Mouse (Mus musculus) neural tube, embryonic 12.5 days (tissue): Measurements from ENCODE around the gene Ncor2. TPM values are rescaled to one million over a fixed set of nuclear protein-coding genes. Genes with fewer than 3 reads are reported as not detected.

Experiments
- ATAC-seq: fragments of 200-750 bp; cut with Nextera tagmentation; 2 replicates; pipeline ENCODE4 v1.8.0; 2017; ENCODE audit warnings: low read depth, mild to moderate bottlenecking, moderate TSS enrichment, moderate library complexity; ENCODE audit not compliant: low FRiP score
- H3K27ac ChIP-seq: fragments of 300-500 bp; sonication (generic); 2 replicates; pipeline ENCODE4 v1.5.1; 2016
- H3K27me3 ChIP-seq: fragments of 300-500 bp; sonication (generic); replicated peaks from 2 replicates; pipeline ENCODE4 v1.6.1; 2016; ENCODE audit warnings: mild to moderate bottlenecking
- H3K36me3 ChIP-seq: fragments of 300-500 bp; sonication (generic); 2 replicates; pipeline ENCODE4 v1.6.1; 2016; ENCODE audit warnings: mild to moderate bottlenecking
- H3K4me1 ChIP-seq: fragments of 300-500 bp; sonication (generic); 2 replicates; pipeline ENCODE4 v1.6.1; 2016
- H3K4me2 ChIP-seq: fragments of 300-500 bp; sonication (generic); replicated peaks from 2 replicates; pipeline ENCODE4 v1.6.1; 2016; ENCODE audit warnings: mild to moderate bottlenecking
- H3K4me3 ChIP-seq: fragments of 300-500 bp; sonication (generic); 2 replicates; pipeline ENCODE4 v1.5.1; 2016
- H3K9ac ChIP-seq: fragments of 300-500 bp; sonication (generic); 2 replicates; pipeline ENCODE4 v1.6.1; 2016; ENCODE audit warnings: mild to moderate bottlenecking
- H3K9me3 ChIP-seq: fragments of 300-500 bp; sonication (generic); 2 replicates; pipeline ENCODE4 v1.6.1; 2016; ENCODE audit warnings: mild to moderate bottlenecking
- WGBS: fragments of 180-500 bp; shearing (Covaris S2); methylation state at CpG from one replicate; pipeline ENCODE4 v1.1.7; 2016; 5-methylcytosine and 5-hydroxymethylcytosine counted together
- polyA plus RNA-seq: library from polyadenylated mRNA; unstranded; fragments of >200 nt; fragmentation: Nextera tagmentation; extraction: Ambion mirVana; gene quantifications from 2 replicates; pipeline ENCODE4 v1.2.1, GENCODE M21; 2016

Gene Ncor2
- polyA plus RNA-seq, 1 experiment from 2014 or later: 36.9 TPM

- Histone ChIP-seq H3K4me1 (peaks cover 45% of the 10 kb centered on the region), H3K9ac (no peak overlapping the region), H3K27ac (no peak overlapping the region), H3K4me3 (no peak overlapping the region), H3K36me3 (peaks cover 52% of the 10 kb centered on the region), H3K27me3 (no peaks in the 10 kb centered on the region), H3K9me3 (no peaks in the 10 kb centered on the region), H3K4me2 (no peak overlapping the region)
- 82% methylated on average over 4 of the region's 4 CpGs for WGBS
- ATAC-seq: no peak
Measured at GRCm38 (mm10) chr5:125073335-125073734, 105.7 kb downstream of the Ncor2 start.

GRCm38 (mm10) chr5:125072425-125072824 lies 106.6 kb downstream of the Ncor2 start:
- Histone ChIP-seq H3K4me3 (no peak overlapping the region), H3K9ac (no peak overlapping the region), H3K4me1 (peaks cover 54% of the 10 kb centered on the region), H3K9me3 (no peaks in the 10 kb centered on the region), H3K27ac (no peak overlapping the region), H3K4me2 (no peak overlapping the region), H3K27me3 (no peaks in the 10 kb centered on the region), H3K36me3 (peaks cover 52% of the 10 kb centered on the region)
- 86% methylated on average over 7 of the region's 7 CpGs for WGBS
- no peak for ATAC-seq

- Histone ChIP-seq H3K9ac (no peak overlapping the region), H3K4me2 (no peak overlapping the region), H3K27ac (no peak overlapping the region), H3K36me3 (peaks cover 49% of the 10 kb centered on the region), H3K4me3 (no peak overlapping the region), H3K27me3 (no peaks in the 10 kb centered on the region), H3K9me3 (no peaks in the 10 kb centered on the region), H3K4me1 (peaks cover 55% of the 10 kb centered on the region)
- 72% methylated on average over 4 of the region's 4 CpGs for WGBS
- ATAC-seq: no peak
Measured at GRCm38 (mm10) chr5:125071919-125072318, 107.1 kb downstream of the Ncor2 start.

GRCm38 (mm10) chr5:125070399-125070798 lies 108.6 kb downstream of the Ncor2 start:
- no peak overlapping the region for H3K4me3 ChIP-seq
- H3K27ac ChIP-seq: peak overlapping the region; percentile 47; the same call in 1 of the 2 replicates
- no peak overlapping the region for H3K4me2 ChIP-seq
- H3K27me3 ChIP-seq: no peaks in the 10 kb centered on the region
- ATAC-seq: no peak
- H3K9ac ChIP-seq: 0 out of 2 replicates have a peak overlapping the region, but pooled peaks have one; percentile 29
- no peaks in the 10 kb centered on the region for H3K9me3 ChIP-seq
- WGBS: 55% methylated on average over 2 of the region's 2 CpGs
- peaks cover 48% of the 10 kb centered on the region for H3K36me3 ChIP-seq
- peaks cover 55% of the 10 kb centered on the region for H3K4me1 ChIP-seq

GRCm38 (mm10) chr5:125069916-125070315 lies 109.1 kb downstream of the Ncor2 start:
- H3K9ac ChIP-seq: peak overlapping the region; percentile 1; the same call in 1 of the 2 replicates
- no peak overlapping the region for H3K4me3 ChIP-seq
- peaks cover 51% of the 10 kb centered on the region for H3K36me3 ChIP-seq
- H3K27ac ChIP-seq: 0 out of 2 replicates have a peak overlapping the region, but pooled peaks have one; percentile 82
- H3K9me3 ChIP-seq: no peaks in the 10 kb centered on the region
- no peak for ATAC-seq
- 73% methylated on average over 5 of the region's 5 CpGs for WGBS
- H3K27me3 ChIP-seq: no peaks in the 10 kb centered on the region
- peaks cover 55% of the 10 kb centered on the region for H3K4me1 ChIP-seq
- no peak overlapping the region for H3K4me2 ChIP-seq

- Histone ChIP-seq H3K4me2 (peak overlapping the region; percentile 35), H3K4me3 (no peak overlapping the region), H3K27me3 (no peaks in the 10 kb centered on the region), H3K27ac (peak overlapping the region; percentile 82), H3K36me3 (peaks cover 55% of the 10 kb centered on the region), H3K4me1 (peaks cover 55% of the 10 kb centered on the region), H3K9me3 (no peaks in the 10 kb centered on the region), H3K9ac (peak overlapping the region; percentile 43; the same call in 1 of the 2 replicates)
- ATAC-seq: 0 out of 2 replicates have a peak, but pooled peaks have one; percentile 13
- WGBS: 42% methylated on average over 5 of the region's 5 CpGs
Measured at GRCm38 (mm10) chr5:125069426-125069825, 109.6 kb downstream of the Ncor2 start.

- Histone ChIP-seq H3K4me2 (peak overlapping the region; percentile 35), H3K36me3 (peaks cover 56% of the 10 kb centered on the region), H3K4me3 (no peak overlapping the region), H3K27me3 (no peaks in the 10 kb centered on the region), H3K9ac (peak overlapping the region; percentile 43; the same call in 1 of the 2 replicates), H3K9me3 (no peaks in the 10 kb centered on the region), H3K27ac (peak overlapping the region; percentile 82), H3K4me1 (peaks cover 62% of the 10 kb centered on the region)
- 20% methylated on average over 16 of the region's 16 CpGs for WGBS
- peak; percentile 72 for ATAC-seq
Measured at GRCm38 (mm10) chr5:125068371-125068951, 110.6 kb downstream of the Ncor2 start.

- Histone ChIP-seq H3K4me3 (no peak overlapping the region), H3K27ac (peak overlapping the region; percentile 82), H3K4me2 (no peak overlapping the region), H3K9me3 (no peaks in the 10 kb centered on the region), H3K36me3 (peaks cover 48% of the 10 kb centered on the region), H3K4me1 (peaks cover 68% of the 10 kb centered on the region), H3K27me3 (no peaks in the 10 kb centered on the region), H3K9ac (no peak overlapping the region)
- 58% methylated on average over 14 of the region's 14 CpGs for whole genome bisulfite sequencing
- ATAC-seq: no peak
Measured at GRCm38 (mm10) chr5:125067673-125068072, 111.3 kb downstream of the Ncor2 start.

- Histone ChIP-seq H3K36me3 (peaks cover 43% of the 10 kb centered on the region), H3K9me3 (no peaks in the 10 kb centered on the region), H3K4me2 (no peak overlapping the region), H3K4me1 (peaks cover 62% of the 10 kb centered on the region), H3K4me3 (no peak overlapping the region), H3K27ac (no peak overlapping the region), H3K27me3 (no peaks in the 10 kb centered on the region), H3K9ac (no peak overlapping the region)
- ATAC-seq: no peak
- WGBS: 90% methylated on average over 13 of the region's 13 CpGs
Measured at GRCm38 (mm10) chr5:125066479-125067471, 112.2 kb downstream of the Ncor2 start.

- H3K36me3 ChIP-seq: peaks cover 40% of the 10 kb centered on the region
- H3K9ac ChIP-seq: no peak overlapping the region
- WGBS: 19% methylated on average over 17 of the region's 17 CpGs
- H3K9me3 ChIP-seq: no peaks in the 10 kb centered on the region
- peak; percentile 32; the same call in 1 of the 2 replicates for ATAC-seq
- H3K4me2 ChIP-seq: peak overlapping the region; percentile 22; the same call in 1 of the 2 replicates
- peaks cover 54% of the 10 kb centered on the region for H3K4me1 ChIP-seq
- no peaks in the 10 kb centered on the region; the same call in 1 of the 2 replicates for H3K27me3 ChIP-seq
- H3K27ac ChIP-seq: peak overlapping the region; percentile 62
- H3K4me3 ChIP-seq: no peak overlapping the region
Measured at GRCm38 (mm10) chr5:125063015-125063414, 116.0 kb downstream of the Ncor2 start.

GRCm38 (mm10) chr5:125058267-125058668 lies 120.8 kb downstream of the Ncor2 start:
- Histone ChIP-seq H3K4me3 (peak overlapping the region; percentile 12), H3K4me1 (peaks cover 71% of the 10 kb centered on the region), H3K9ac (peak overlapping the region; percentile 44; the same call in 1 of the 2 replicates), H3K4me2 (peak overlapping the region; percentile 61), H3K36me3 (peaks cover 24% of the 10 kb centered on the region), H3K9me3 (no peaks in the 10 kb centered on the region), H3K27ac (peak overlapping the region; percentile 50; the same call in 1 of the 2 replicates), H3K27me3 (no peaks in the 10 kb centered on the region; the same call in 1 of the 2 replicates)
- 0 out of 2 replicates have a peak, but pooled peaks have one; percentile 15 for ATAC-seq
- 3% methylated on average over 24 of the region's 29 CpGs for WGBS
